Mouse (Mus musculus) midbrain, embryonic 10.5 days (tissue): Measurements from ENCODE around the gene Mical1. TPM values are rescaled to one million over a fixed set of nuclear protein-coding genes. Genes with fewer than 3 reads are reported as not detected.
A peak's percentile ranks its signal among the peaks of the same experiment; 100 is the strongest.

Source experiments
- DNase-seq: peaks from one replicate; pipeline ENCODE4 v3.0.0-alpha.2; 2017; ENCODE audit warnings: low spot score
- H3K27ac ChIP-seq: fragments of 300-500 bp; sonication (generic); replicated peaks from 2 replicates; pipeline ENCODE4 v1.5.1; 2016; ENCODE audit warnings: mild to moderate bottlenecking
- H3K27me3 ChIP-seq: fragments of 300-500 bp; sonication (generic); 2 replicates; pipeline ENCODE4 v1.6.1; 2016; ENCODE audit warnings: low read depth, mild to moderate bottlenecking; ENCODE audit not compliant: poor library complexity, severe bottlenecking
- H3K36me3 ChIP-seq: fragments of 300-500 bp; sonication (generic); 2 replicates; pipeline ENCODE4 v1.6.1; 2016; ENCODE audit warnings: mild to moderate bottlenecking, moderate library complexity
- H3K4me1 ChIP-seq: fragments of 300-500 bp; sonication (generic); 2 replicates; pipeline ENCODE4 v1.6.1; 2016
- H3K4me3 ChIP-seq: fragments of 300-500 bp; sonication (generic); 2 replicates; pipeline ENCODE4 v1.5.1; 2016; ENCODE audit warnings: mild to moderate bottlenecking, moderate library complexity
- H3K9me3 ChIP-seq: fragments of 300-500 bp; sonication (generic); replicated peaks from 2 replicates; pipeline ENCODE4 v1.6.1; 2016; ENCODE audit warnings: mild to moderate bottlenecking
- WGBS: fragments of 180-500 bp; shearing (Covaris S2); methylation state at CpG from one replicate; pipeline ENCODE4 v1.1.7; 2016; 5-methylcytosine and 5-hydroxymethylcytosine counted together
- polyA plus RNA-seq: library from polyadenylated mRNA; unstranded; fragments of >200 nt; fragmentation: Nextera tagmentation; extraction: Ambion mirVana; gene quantifications from 2 replicates; pipeline ENCODE4 v1.2.1, GENCODE M21; 2016

The Mical1 gene
- 49.1 and 53.7 TPM in 2 replicates for polyA plus RNA-seq

- no peaks in the 10 kb centered on the region for H3K9me3 ChIP-seq
- H3K4me1 ChIP-seq, result peaks cover 42% of the 10 kb centered on the region
- H3K4me3 ChIP-seq, result peak within 1 kb of the TSS; percentile 71
- H3K27ac ChIP-seq, result peak within 1 kb of the TSS; percentile 93
- H3K36me3 ChIP-seq, result peaks cover 34% of the 10 kb centered on the region
- WGBS, result under 1% methylated on average over 35 of the region's 35 CpGs
- H3K27me3 ChIP-seq, result no peaks in the 10 kb centered on the region
- DNase-seq, result peak; percentile 77
These were observed at the start of gene Mical1 for GRCm38 (mm10) chr10:41476171-41477017. Gene Mical1 (plus strand): TSS chr10:41476314.

- WGBS, result 66% methylated on average over 6 of the region's 6 CpGs
- DNase-seq, result no peak
- no peaks in the 10 kb centered on the region for H3K9me3 ChIP-seq
- H3K27me3 ChIP-seq, result no peaks in the 10 kb centered on the region
- H3K4me3 ChIP-seq, result no peak overlapping the region
- no peaks in the 10 kb centered on the region for H3K36me3 ChIP-seq
- H3K4me1 ChIP-seq, result peaks cover 6% of the 10 kb centered on the region; the same call in 1 of the 2 replicates
- H3K27ac ChIP-seq, result no peak overlapping the region
These were observed 49.7 kb upstream of the Mical1 start for GRCm38 (mm10) chr10:41426368-41426767.

- no peaks in the 10 kb centered on the region for H3K9me3 ChIP-seq
- peak; percentile 38 for DNase-seq
- WGBS, result 29% methylated on average over 4 of the region's 4 CpGs
- no peaks in the 10 kb centered on the region for H3K36me3 ChIP-seq
- no peak overlapping the region for H3K27ac ChIP-seq
- H3K27me3 ChIP-seq, result peaks cover 15% of the 10 kb centered on the region
- no peaks in the 10 kb centered on the region for H3K4me1 ChIP-seq
- no peak overlapping the region for H3K4me3 ChIP-seq
These were observed 41.5 kb upstream of the Mical1 start for GRCm38 (mm10) chr10:41434624-41435023.

GRCm38 (mm10) chr10:41435141-41435540 is 41.0 kb upstream of the Mical1 start:
- H3K36me3 ChIP-seq, result no peaks in the 10 kb centered on the region
- no peaks in the 10 kb centered on the region for H3K9me3 ChIP-seq
- H3K27ac ChIP-seq, result no peak overlapping the region
- 53% methylated on average over 3 of the region's 3 CpGs for WGBS
- peaks cover 15% of the 10 kb centered on the region for H3K27me3 ChIP-seq
- no peak for DNase-seq
- H3K4me1 ChIP-seq, result no peaks in the 10 kb centered on the region
- no peak overlapping the region for H3K4me3 ChIP-seq

- Histone ChIP-seq H3K27me3 (no peaks in the 10 kb centered on the region), H3K4me1 (peaks cover 23% of the 10 kb centered on the region), H3K9me3 (no peaks in the 10 kb centered on the region), H3K27ac (no peak overlapping the region), H3K36me3 (peaks cover 16% of the 10 kb centered on the region), H3K4me3 (no peak overlapping the region)
- DNase-seq, result no peak
- 84% methylated on average over 1 of the region's 1 CpGs for WGBS
These were observed 27.9 kb upstream of the Mical1 start for GRCm38 (mm10) chr10:41448216-41448615.

GRCm38 (mm10) chr10:41449684-41450083 is 26.4 kb upstream of the Mical1 start:
- peaks cover 27% of the 10 kb centered on the region for H3K4me1 ChIP-seq
- H3K36me3 ChIP-seq, result peaks cover 24% of the 10 kb centered on the region
- peak overlapping the region; percentile 85 for H3K27ac ChIP-seq
- H3K4me3 ChIP-seq, result peak overlapping the region; percentile 92
- 14% methylated on average over 14 of the region's 14 CpGs for WGBS
- H3K9me3 ChIP-seq, result no peaks in the 10 kb centered on the region
- no peaks in the 10 kb centered on the region for H3K27me3 ChIP-seq
- no peak for DNase-seq

GRCm38 (mm10) chr10:41450137-41450670 is 25.9 kb upstream of the Mical1 start, which contains the start of gene Zbtb24:
Gene Zbtb24 (plus strand): TSS chr10:41450383.
- WGBS, result under 1% methylated on average over 49 of the region's 49 CpGs
- H3K27me3 ChIP-seq, result no peaks in the 10 kb centered on the region
- peak; percentile 96 for DNase-seq
- peak within 1 kb of the TSS; percentile 85 for H3K27ac ChIP-seq
- H3K36me3 ChIP-seq, result peaks cover 29% of the 10 kb centered on the region
- peak within 1 kb of the TSS; percentile 92 for H3K4me3 ChIP-seq
- H3K9me3 ChIP-seq, result no peaks in the 10 kb centered on the region
- peaks cover 27% of the 10 kb centered on the region for H3K4me1 ChIP-seq

GRCm38 (mm10) chr10:41450780-41451522 is 25.2 kb upstream of the Mical1 start:
- peaks cover 36% of the 10 kb centered on the region for H3K36me3 ChIP-seq
- peak overlapping the region; percentile 92 for H3K4me3 ChIP-seq
- H3K9me3 ChIP-seq, result no peaks in the 10 kb centered on the region
- no peak for DNase-seq
- WGBS, result 61% methylated on average over 18 of the region's 18 CpGs
- H3K27ac ChIP-seq, result peak overlapping the region; percentile 85
- H3K4me1 ChIP-seq, result peaks cover 27% of the 10 kb centered on the region
- H3K27me3 ChIP-seq, result no peaks in the 10 kb centered on the region

- no peak for DNase-seq
- Histone ChIP-seq H3K36me3 (peaks cover 43% of the 10 kb centered on the region), H3K27ac (no peak overlapping the region), H3K4me1 (peaks cover 27% of the 10 kb centered on the region), H3K9me3 (no peaks in the 10 kb centered on the region), H3K27me3 (no peaks in the 10 kb centered on the region), H3K4me3 (peak overlapping the region; percentile 92; the same call in 1 of the 2 replicates)
- WGBS, result 92% methylated on average over 9 of the region's 9 CpGs
These were observed 24.5 kb upstream of the Mical1 start for GRCm38 (mm10) chr10:41451656-41452055.

- no peaks in the 10 kb centered on the region for H3K9me3 ChIP-seq
- peaks cover 48% of the 10 kb centered on the region for H3K36me3 ChIP-seq
- DNase-seq, result no peak
- 90% methylated on average over 3 of the region's 3 CpGs for WGBS
- no peaks in the 10 kb centered on the region for H3K27me3 ChIP-seq
- peaks cover 27% of the 10 kb centered on the region for H3K4me1 ChIP-seq
- H3K27ac ChIP-seq, result no peak overlapping the region
- no peak overlapping the region for H3K4me3 ChIP-seq
These were observed 23.3 kb upstream of the Mical1 start for GRCm38 (mm10) chr10:41452791-41453190.

- Histone ChIP-seq H3K27ac (no peak overlapping the region), H3K9me3 (no peaks in the 10 kb centered on the region), H3K27me3 (no peaks in the 10 kb centered on the region), H3K4me1 (peaks cover 14% of the 10 kb centered on the region), H3K4me3 (no peak overlapping the region), H3K36me3 (peaks cover 76% of the 10 kb centered on the region)
- no peak for DNase-seq
- 84% methylated on average over 4 of the region's 4 CpGs for WGBS
These were observed 16.1 kb upstream of the Mical1 start for GRCm38 (mm10) chr10:41459990-41460389.

- H3K27ac ChIP-seq, result no peak overlapping the region
- 34% methylated on average over 2 of the region's 2 CpGs for WGBS
- DNase-seq, result no peak
- peaks cover 14% of the 10 kb centered on the region for H3K4me1 ChIP-seq
- H3K36me3 ChIP-seq, result peaks cover 76% of the 10 kb centered on the region
- H3K4me3 ChIP-seq, result no peak overlapping the region
- no peaks in the 10 kb centered on the region for H3K27me3 ChIP-seq
- no peaks in the 10 kb centered on the region for H3K9me3 ChIP-seq
These were observed 15.6 kb upstream of the Mical1 start for GRCm38 (mm10) chr10:41460501-41460900.
